Mouse (Mus musculus) myocyte (in vitro differentiated cells): ENCODE measurements around the gene Pygo2. TPM values are rescaled to one million over a fixed set of nuclear protein-coding genes. Genes with fewer than 3 reads are reported as not detected.

ENCODE experiments used
- H3K27me3 ChIP-seq: one replicate; pipeline ENCODE4 v1.6.1; 2011; ENCODE audit not compliant: control insufficient read depth, insufficient read depth, insufficient read length
- H3K36me3 ChIP-seq: one replicate; pipeline ENCODE4 v1.6.1; 2011; ENCODE audit not compliant: control insufficient read depth, insufficient read depth
- H3K4me2 ChIP-seq: one replicate; pipeline ENCODE4 v1.6.1; 2011; ENCODE audit warnings: low read depth, control low read depth
- H3K4me3 ChIP-seq: one replicate; pipeline ENCODE4 v1.5.1; 2011; ENCODE audit warnings: mild to moderate bottlenecking, control low read depth, moderate library complexity
- H3K79me2 ChIP-seq: one replicate; pipeline ENCODE4 v1.6.1; 2011; ENCODE audit not compliant: control insufficient read depth, insufficient read depth
- H3ac ChIP-seq: one replicate; pipeline ENCODE4 v1.6.1; 2011; ENCODE audit not compliant: control insufficient read depth, insufficient read length
- CEBPB ChIP-seq: IDR thresholded peaks from 2 replicates; pipeline ENCODE4 v1.6.1; 2011; ENCODE audit warnings: mild to moderate bottlenecking, moderate library complexity; ENCODE audit not compliant: poor library complexity, insufficient read depth, severe bottlenecking
- E2F4 ChIP-seq: IDR thresholded peaks from one replicate; pipeline ENCODE4 v1.6.1; 2011; ENCODE audit warnings: mild to moderate bottlenecking, control low read depth, moderate library complexity; ENCODE audit not compliant: insufficient read depth
- MAX ChIP-seq: IDR thresholded peaks from one replicate; pipeline ENCODE4 v1.6.1; 2011; ENCODE audit warnings: low read depth, mild to moderate bottlenecking, control low read depth
- MYOD1 ChIP-seq, 3 experiments: IDR thresholded peaks; one replicate each; pipeline ENCODE4 v1.6.1; 2011; ENCODE audit warnings: control low read depth in 2 of 3, low read depth in 2 of 3, mild to moderate bottlenecking in 2 of 3, moderate library complexity in 1 of 3; ENCODE audit not compliant: insufficient read length in 2 of 3, control insufficient read depth in 1 of 3
- MYOG ChIP-seq, 3 experiments: IDR thresholded peaks; one replicate each; pipeline ENCODE4 v1.6.1; 2011; ENCODE audit warnings: control low read depth in 2 of 3, low read depth in 2 of 3, mild to moderate bottlenecking in 2 of 3; ENCODE audit not compliant: insufficient read length in 2 of 3, control insufficient read depth in 1 of 3, insufficient read depth in 1 of 3
- POLR2A ChIP-seq: IDR thresholded peaks from one replicate; pipeline ENCODE4 v1.6.1; 2011; ENCODE audit warnings: low read depth, mild to moderate bottlenecking, control low read depth, moderate library complexity; ENCODE audit not compliant: insufficient read length
- POLR2AphosphoS2 ChIP-seq: IDR thresholded peaks from one replicate; pipeline ENCODE4 v1.6.1; 2011; ENCODE audit warnings: low read depth, control low read depth; ENCODE audit not compliant: insufficient read length
- REST ChIP-seq: IDR thresholded peaks from one replicate; pipeline ENCODE4 v1.6.1; 2011; ENCODE audit warnings: mild to moderate bottlenecking, control low read depth, moderate library complexity; ENCODE audit not compliant: insufficient read depth, insufficient read length
- SRF ChIP-seq: IDR thresholded peaks from one replicate; pipeline ENCODE4 v1.6.1; 2011; ENCODE audit warnings: low read depth; ENCODE audit not compliant: control insufficient read depth, insufficient read length
- TCF12 ChIP-seq: IDR thresholded peaks from one replicate; pipeline ENCODE4 v1.6.1; 2011; ENCODE audit warnings: mild to moderate bottlenecking, control low read depth; ENCODE audit not compliant: poor library complexity, insufficient read depth, severe bottlenecking
- TCF3 ChIP-seq: IDR thresholded peaks from one replicate; pipeline ENCODE4 v1.6.1; 2011; ENCODE audit warnings: low read depth, control low read depth; ENCODE audit not compliant: insufficient read length
- USF1 ChIP-seq: IDR thresholded peaks from one replicate; pipeline ENCODE4 v1.6.1; 2011; ENCODE audit warnings: low read depth, mild to moderate bottlenecking, control low read depth, moderate library complexity
- polyA plus RNA-seq: library from polyadenylated mRNA; unstranded; fragments of >200 nt; fragmentation: generic; extraction: Trizol; gene quantifications from one replicate; pipeline ENCODE4 v1.2.1, GENCODE M21; 2012; ENCODE audit warnings: missing spikeins

Gene Pygo2
- polyA plus RNA-seq, 1 experiment = 58.5 TPM

DNA sequence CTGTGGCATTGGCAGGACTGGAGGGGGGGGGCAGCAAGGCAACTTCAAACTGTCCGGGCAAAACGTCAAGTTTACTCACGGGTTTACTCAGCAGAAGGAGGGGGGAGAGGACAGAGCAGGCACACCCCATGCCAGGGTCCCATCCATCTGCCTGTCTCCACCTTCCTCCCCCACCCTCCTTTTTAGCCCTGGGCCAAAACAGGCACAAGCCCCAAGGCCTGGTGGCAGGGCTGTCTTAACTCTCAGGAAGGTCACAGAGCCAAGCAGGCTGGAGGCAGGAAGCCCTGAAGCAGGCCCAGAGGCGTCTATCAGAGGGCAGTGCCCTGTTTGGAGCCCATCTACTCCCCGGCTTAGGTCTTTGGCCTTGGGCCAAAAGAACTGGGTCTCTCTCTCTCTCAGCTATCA is 39.9 kb upstream of the Pygo2 start:
- Histone ChIP-seq H3K36me3 (peaks cover 6% of the 10 kb centered on the region), H3K79me2 (peaks cover 46% of the 10 kb centered on the region), H3ac (peak overlapping the region; percentile 66), H3K4me3 (peak overlapping the region; percentile 99), H3K4me2 (peak overlapping the region; percentile 78), H3K27me3 (no peaks in the 10 kb centered on the region)
- TF ChIP-seq CEBPB = no peak
- no peak for TF ChIP-seq TCF3
- no peak for TF ChIP-seq MYOD1 (IDR thresholded peaks at IDR 0.05; ENCODE audit: control insufficient read depth in 1 of 3, insufficient read length in 2 of 3, low read depth in 2 of 3)
- TF ChIP-seq POLR2A = peak; percentile 32
- TF ChIP-seq TCF12 = no peak
- TF ChIP-seq E2F4 = no peak

DNA sequence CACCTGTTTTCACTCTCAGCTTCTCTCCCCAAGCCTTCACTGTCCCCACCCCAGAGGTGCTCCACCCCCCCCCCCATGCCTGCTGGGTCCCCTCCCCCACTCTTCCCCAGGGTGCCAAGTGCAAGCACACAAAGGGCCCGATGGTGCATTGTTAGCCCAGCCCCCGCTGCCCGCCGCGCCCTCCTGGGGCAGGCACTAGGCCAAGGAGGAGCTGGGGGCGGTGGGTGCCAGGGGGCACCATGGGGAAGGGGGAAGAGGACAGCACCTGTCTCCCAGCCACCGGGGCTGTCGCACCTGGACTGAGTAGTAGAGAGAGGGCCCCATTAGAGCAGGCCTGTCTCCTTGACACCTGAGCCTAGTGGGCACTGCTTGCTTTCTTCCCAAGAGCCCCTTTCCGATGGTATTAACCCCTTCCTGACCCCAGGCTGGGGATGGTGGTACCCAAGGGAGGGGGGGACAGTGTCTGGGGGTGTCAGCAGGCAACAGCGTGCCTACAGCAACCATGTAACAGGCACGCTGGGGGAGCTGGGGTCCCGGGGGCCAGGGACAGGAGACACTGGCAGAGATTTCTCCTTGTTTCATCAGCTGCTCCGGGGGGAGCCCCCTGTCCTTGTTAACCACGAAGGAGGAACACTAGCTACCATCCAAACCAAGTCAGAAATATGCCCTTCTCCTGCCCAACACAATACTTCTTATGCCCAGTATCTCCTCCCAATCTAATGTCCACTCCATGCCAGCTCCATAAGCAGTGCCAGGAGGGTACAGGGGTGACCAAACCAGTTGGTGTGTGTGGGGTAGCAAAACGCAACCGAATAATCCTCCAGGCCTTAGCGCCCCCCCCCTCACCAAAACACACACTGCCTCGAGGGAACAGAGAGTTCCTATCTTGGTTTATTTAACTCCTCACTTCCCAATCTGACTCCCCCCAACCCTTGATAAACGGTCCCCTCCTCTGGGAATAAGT is 39.0 kb upstream of the Pygo2 start:
- TF ChIP-seq MYOG (IDR thresholded peaks at IDR 0.05; ENCODE audit: control insufficient read depth in 1 of 3, insufficient read depth in 1 of 3, insufficient read length in 2 of 3, low read depth in 2 of 3) (peak in 1 of 3 experiments; percentile 38), POLR2AphosphoS2 (peak; percentile 28), USF1 (no peak), SRF (no peak), REST (no peak), E2F4 (no peak), CEBPB (peak; percentile 93), MAX (no peak), TCF3 (no peak), MYOD1 (IDR thresholded peaks at IDR 0.05; ENCODE audit: control insufficient read depth in 1 of 3, insufficient read length in 2 of 3, low read depth in 2 of 3) (peak in 1 of 3 experiments; percentile 53), TCF12 (no peak), POLR2A (peak; percentile 63)
- peak overlapping the region; percentile 66 for H3ac ChIP-seq
- H3K36me3 ChIP-seq = peaks cover 2% of the 10 kb centered on the region
- peak overlapping the region; percentile 96 for H3K4me2 ChIP-seq
- H3K4me3 ChIP-seq = peak overlapping the region; percentile 99
- peaks cover 42% of the 10 kb centered on the region for H3K79me2 ChIP-seq
- no peaks in the 10 kb centered on the region for H3K27me3 ChIP-seq

GRCm38 (mm10) chr3:89391663-89392511 is 38.1 kb upstream of the Pygo2 start:
- H3K27me3 ChIP-seq = no peaks in the 10 kb centered on the region
- TF ChIP-seq TCF12 (no peak), SRF (peak; percentile 78), TCF3 (no peak), POLR2A (peak; percentile 60), POLR2AphosphoS2 (peak; percentile 76), MYOD1 (IDR thresholded peaks at IDR 0.05; ENCODE audit: control insufficient read depth in 1 of 3, insufficient read length in 2 of 3, low read depth in 2 of 3) (peak in 1 of 3 experiments; percentile 23), REST (no peak), E2F4 (no peak), CEBPB (no peak)

GRCm38 (mm10) chr3:89392871-89393311 is 37.1 kb upstream of the Pygo2 start:
- Histone ChIP-seq H3ac (peak overlapping the region; percentile 66), H3K4me3 (peak overlapping the region; percentile 99), H3K79me2 (peaks cover 39% of the 10 kb centered on the region), H3K27me3 (no peaks in the 10 kb centered on the region), H3K4me2 (peak overlapping the region; percentile 65), H3K36me3 (no peaks in the 10 kb centered on the region)
- TF ChIP-seq REST = no peak
- no peak for TF ChIP-seq MYOG (IDR thresholded peaks at IDR 0.05; ENCODE audit: control insufficient read depth in 1 of 3, insufficient read depth in 1 of 3, insufficient read length in 2 of 3, low read depth in 2 of 3)
- no peak for TF ChIP-seq MAX
- TF ChIP-seq TCF3 = no peak
- no peak for TF ChIP-seq E2F4
- no peak for TF ChIP-seq TCF12
- peak; percentile 32 for TF ChIP-seq POLR2AphosphoS2
- peak in 1 of 3 experiments; percentile 18 for TF ChIP-seq MYOD1 (IDR thresholded peaks at IDR 0.05; ENCODE audit: control insufficient read depth in 1 of 3, insufficient read length in 2 of 3, low read depth in 2 of 3)
- no peak for TF ChIP-seq CEBPB
- TF ChIP-seq USF1 = no peak
- peak; percentile 35 for TF ChIP-seq POLR2A

More at GRCm38 (mm10) chr3:89391663-89392511, 38.1 kb upstream of the Pygo2 start:
- no peaks in the 10 kb centered on the region for H3K36me3 ChIP-seq
- peak overlapping the region; percentile 96 for H3K4me2 ChIP-seq
- H3K79me2 ChIP-seq = peaks cover 42% of the 10 kb centered on the region
- peak overlapping the region; percentile 66 for H3ac ChIP-seq
- H3K4me3 ChIP-seq = peak overlapping the region; percentile 99
